Mouse (Mus musculus) duodenum, adult 2 months (tissue): ENCODE measurements around the gene Uggt1. TPM values are rescaled to one million over a fixed set of nuclear protein-coding genes. Genes with fewer than 3 reads are reported as not detected.

Experiments
- polyA plus RNA-seq: library from polyadenylated mRNA; depleted of rRNA; stranded (reverse); fragments of >200 nt; gene quantifications from 2 replicates; pipeline ENCODE4 v1.2.3, GENCODE M21; 2012; ENCODE audit warnings: low replicate concordance; rRNA removed

The Uggt1 gene
- 8.6 and 10.0 TPM in 2 replicates for polyA plus RNA-seq

DNA sequence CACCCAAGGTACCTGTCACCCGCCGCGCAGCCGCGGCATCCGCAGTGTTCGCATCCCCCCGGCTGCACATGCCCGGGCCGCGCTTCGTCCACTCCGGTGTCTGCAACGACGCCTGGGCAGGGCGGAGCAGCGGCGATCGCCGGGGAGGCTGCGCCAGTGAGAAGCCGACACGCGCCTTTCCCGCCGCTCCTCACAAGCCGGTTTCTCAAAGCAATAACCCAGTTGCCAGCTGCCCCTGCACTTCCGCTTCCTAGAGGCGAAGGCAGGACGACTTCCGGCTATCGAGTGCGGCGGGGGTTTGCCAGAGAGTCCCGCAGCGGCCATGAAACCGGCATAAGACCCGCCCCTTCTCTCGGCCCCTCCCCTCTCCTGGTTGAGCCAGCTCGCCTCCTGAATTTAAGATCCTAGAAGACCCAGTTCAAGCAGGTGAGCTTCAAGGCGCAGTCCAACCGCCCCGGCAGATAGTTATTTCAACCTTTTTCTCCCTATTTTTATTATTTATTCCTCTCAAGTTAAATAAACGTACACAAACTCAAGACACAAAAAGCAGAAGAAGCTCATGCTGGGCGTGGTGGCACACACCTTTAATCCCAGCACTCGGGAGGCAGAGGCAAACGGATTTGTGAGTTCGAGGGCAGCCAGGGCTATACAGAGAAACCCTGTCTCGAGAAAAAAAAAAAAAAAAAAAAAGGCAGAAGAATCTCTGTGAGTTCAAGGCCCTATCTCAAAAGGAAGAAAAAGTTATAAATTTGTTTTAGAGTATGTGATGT, at the start of gene Uggt1:
Gene Uggt1 (minus strand): TSS at position 663 of the 770 bp plus-strand sequence.

DNA sequence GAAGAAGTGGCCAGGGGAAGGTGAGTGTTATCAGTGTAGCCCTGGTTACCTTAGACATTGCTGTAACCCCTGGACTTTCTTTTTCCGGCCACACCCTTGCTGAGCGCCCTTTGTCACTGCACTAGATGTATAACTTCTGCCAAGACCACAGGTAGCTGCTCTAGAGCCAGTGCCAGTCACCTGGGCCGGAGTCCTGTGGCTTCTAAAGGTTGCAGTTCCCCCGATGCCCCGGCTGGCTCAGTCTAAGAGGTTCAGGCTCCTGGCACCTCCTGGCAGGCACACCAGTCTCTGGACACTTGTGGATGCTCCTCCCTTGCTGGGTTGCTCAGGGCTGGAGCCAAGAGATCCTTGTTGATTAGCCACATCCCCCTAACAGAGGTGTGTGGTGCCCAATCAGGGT, 29.9 kb upstream of the Uggt1 start, which contains the start of gene Neurl3:
Gene Neurl3 (minus strand): TSS at position 225 of the 400 bp plus-strand sequence.

Other genes with a start within 250 kb of the Uggt1 start
- gene Hs6st1, start 176.3 kb downstream of the Uggt1 start, polyA plus RNA-seq, result 36.2 and 38.5 TPM in 2 replicates
- gene Neurl3, start 30.0 kb upstream of the Uggt1 start, polyA plus RNA-seq, result 108 and 179 TPM in 2 replicates
- 5.6 and 7.7 TPM in 2 replicates for gene Arid5a, start 63.0 kb upstream of the Uggt1 start, polyA plus RNA-seq
- 23.7 and 29.8 TPM in 2 replicates for gene Kansl3, start 124.5 kb upstream of the Uggt1 start, polyA plus RNA-seq
- not detected in 2 replicates for gene Fer1l5, start 127.6 kb upstream of the Uggt1 start, polyA plus RNA-seq
- gene Lman2l, start 200.6 kb upstream of the Uggt1 start, polyA plus RNA-seq, result 2.9 and 3.1 TPM in 2 replicates
- gene Cnnm4, start 226.9 kb upstream of the Uggt1 start, polyA plus RNA-seq, result 40.9 and 84.2 TPM in 2 replicates